Mouse (Mus musculus): ENCODE results near the gene Clock.

Clock gene

GRCm38 (mm10) chr5:76304452-76305341 is at the start of gene Clock:
Clock (minus strand) TSS chr5:76304792.
- DNase-seq (ENCODE audit: low spot score): peak; percentile 94

- DNase-seq (ENCODE audit: low spot score): no peak
These were observed 47.5 kb upstream of the Clock start for GRCm38 (mm10) chr5:76351953-76352611.

GRCm38 (mm10) chr5:76351537-76351936 is 46.9 kb upstream of the Clock start:
- no peak for DNase-seq (ENCODE audit: low spot score)

GRCm38 (mm10) chr5:76346137-76346536 is 41.5 kb upstream of the Clock start:
- DNase-seq (ENCODE audit: low spot score): peak; percentile 79

- DNase-seq (ENCODE audit: low spot score): no peak
These were observed 36.3 kb upstream of the Clock start for GRCm38 (mm10) chr5:76340931-76341330.

- DNase-seq (ENCODE audit: low spot score): no peak
These were observed 32.5 kb upstream of the Clock start for GRCm38 (mm10) chr5:76337100-76337499.

GRCm38 (mm10) chr5:76333833-76334232 is 29.2 kb upstream of the Clock start:
- no peak for DNase-seq (ENCODE audit: low spot score)

GRCm38 (mm10) chr5:76330953-76331352 is 26.4 kb upstream of the Clock start, which contains the start of gene Pdcl2:
Pdcl2 (minus strand) TSS chr5:76331156.
- DNase-seq (ENCODE audit: low spot score): no peak

GRCm38 (mm10) chr5:76327296-76327695 is 22.7 kb upstream of the Clock start:
- no peak for DNase-seq (ENCODE audit: low spot score)

GRCm38 (mm10) chr5:76325113-76325512 is 20.5 kb upstream of the Clock start:
- DNase-seq (ENCODE audit: low spot score): no peak

GRCm38 (mm10) chr5:76321249-76322196 is 16.9 kb upstream of the Clock start:
- peak; percentile 71 for DNase-seq (ENCODE audit: low spot score)

GRCm38 (mm10) chr5:76308206-76308605 is 3.6 kb upstream of the Clock start:
- DNase-seq (ENCODE audit: low spot score): peak; percentile 72

- no peak for DNase-seq (ENCODE audit: low spot score)
These were observed 1.7 kb upstream of the Clock start for GRCm38 (mm10) chr5:76306261-76306660.

GRCm38 (mm10) chr5:76305616-76306015 is 1.0 kb upstream of the Clock start:
- DNase-seq (ENCODE audit: low spot score): peak; percentile 83

GRCm38 (mm10) chr5:76303745-76304451 is 694 bp downstream of the Clock start:
- DNase-seq (ENCODE audit: low spot score): peak; percentile 93

- DNase-seq (ENCODE audit: low spot score): peak; percentile 76
These were observed 1.2 kb downstream of the Clock start for GRCm38 (mm10) chr5:76303379-76303744.

- DNase-seq (ENCODE audit: low spot score): peak; percentile 51
These were observed 2.6 kb downstream of the Clock start for GRCm38 (mm10) chr5:76302009-76302408.

- no peak for DNase-seq (ENCODE audit: low spot score)
These were observed 15.3 kb downstream of the Clock start for GRCm38 (mm10) chr5:76289234-76289691.

- DNase-seq (ENCODE audit: low spot score): no peak
These were observed 16.3 kb downstream of the Clock start for GRCm38 (mm10) chr5:76288256-76288655.

- DNase-seq (ENCODE audit: low spot score): no peak
These were observed 17.5 kb downstream of the Clock start for GRCm38 (mm10) chr5:76287062-76287461.

GRCm38 (mm10) chr5:76285699-76286098 is 18.9 kb downstream of the Clock start:
- no peak for DNase-seq (ENCODE audit: low spot score)
